In the genomic region with DNA sequence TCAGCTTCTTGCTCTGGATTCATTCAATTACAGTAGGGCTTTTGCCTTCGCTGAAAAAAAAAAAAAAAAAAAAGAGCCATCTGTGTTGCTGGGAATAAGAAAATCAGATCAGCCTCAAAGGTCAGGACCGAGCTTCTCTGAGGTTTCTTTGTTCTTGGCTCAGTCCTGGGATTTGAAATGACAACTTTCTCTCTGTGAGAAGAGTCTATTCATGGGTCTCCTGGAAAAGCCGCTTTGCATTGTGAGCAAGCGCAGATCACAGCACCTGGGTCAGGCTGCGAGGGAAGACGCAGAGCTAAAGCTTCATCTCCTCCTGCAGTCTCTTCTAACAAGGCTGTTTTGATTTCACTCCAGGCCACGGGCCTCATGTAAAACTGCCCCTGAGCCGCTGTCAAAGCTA, we compare ENCODE assay signal across 8 mouse cellular contexts.
DNase-seq lines count a peak whose midpoint lies in the region; ATAC-seq and TF ChIP-seq lines count a peak whose summit lies in the region.
"Had no signal": no experiment of that assay in that cellular context is flagged by ENCODE, and none has a peak within 500 bp of the region (broad histone marks: within the 10 kb centered on the region; RNA-seq: fewer than 3 reads in every experiment).

No protein-coding gene starts in this region.

- no peak overlapping the region for H3K9ac ChIP-seq in ES-E14 (ENCODE audit: insufficient read depth, low read depth, low read length, poor library complexity, severe bottlenecking)
- no peak overlapping the region for H3K9ac ChIP-seq in forebrain, embryonic 12.5 days
- H3K9ac ChIP-seq: lung, embryonic 15.5 days had no signal

- in situ Hi-C loops in ES-E14 (cut with MboI; ENCODE audit: low sequenced_read_pairs in 2 of 2, unreplicated experiment in 2 of 2) = no loop called here

- DNase-seq in ES-E14 (ENCODE audit: low read depth, low spot score) (no peak), ZHBTc4 (ENCODE audit: low read depth, low spot score) (peak; percentile 6)
- DNase-seq in mesoderm, embryonic 11.5 days (ENCODE audit: low read depth, low spot score) = peak; percentile 41
- DNase-seq in adrenal gland, adult 18-20 months (ENCODE audit: low spot score in 2 of 2) = no peak
- DNase-seq in yolk sac, embryonic 10.5 days (ENCODE audit: low spot score) = no peak
- DNase-seq in thymus, postnatal 4 days = no peak

- no peaks in the 10 kb centered on the region for H3K27me3 ChIP-seq in forebrain, embryonic 12.5 days
- H3K27me3 ChIP-seq: lung, embryonic 15.5 days had no signal

- WGBS in forebrain, embryonic 12.5 days = 18% methylated on average over 8 of the region's 8 CpGs

- H3K4me2 ChIP-seq in forebrain, embryonic 12.5 days = peak overlapping the region; percentile 24
- H3K4me2 ChIP-seq: lung, embryonic 15.5 days had no signal

- no peak overlapping the region for H3K4me3 ChIP-seq in ES-E14 (ENCODE audit: insufficient read depth in 1 of 2, low read depth in 1 of 2, low read length in 2 of 2, poor library complexity in 1 of 2, severe bottlenecking in 1 of 2)
- no peak overlapping the region for H3K4me3 ChIP-seq in forebrain, embryonic 12.5 days (replicated peaks)
- H3K4me3 ChIP-seq: lung, embryonic 15.5 days had no signal

- no peaks in the 10 kb centered on the region for H3K9me3 ChIP-seq in ES-E14 (ENCODE audit: control insufficient read depth, insufficient read depth, low read depth, low read length)
- H3K9me3 ChIP-seq in forebrain, embryonic 12.5 days = no peaks in the 10 kb centered on the region
- H3K9me3 ChIP-seq: lung, embryonic 15.5 days had no signal

- no peaks in the 10 kb centered on the region for H3K36me3 ChIP-seq in ES-E14 (ENCODE audit: control insufficient read depth, insufficient read depth, low read length, poor library complexity, severe bottlenecking)
- H3K36me3 ChIP-seq in forebrain, embryonic 12.5 days (replicated peaks) = no peaks in the 10 kb centered on the region
- H3K36me3 ChIP-seq: lung, embryonic 15.5 days had no signal

- peak; percentile 70 for ATAC-seq in forebrain, embryonic 12.5 days (ENCODE audit: low FRiP score)

- no peak overlapping the region for H3K27ac ChIP-seq in ES-E14 (ENCODE audit: insufficient read depth, low read depth, low read length, poor library complexity, severe bottlenecking)
- no peak overlapping the region for H3K27ac ChIP-seq in forebrain, embryonic 12.5 days
- H3K27ac ChIP-seq: lung, embryonic 15.5 days had no signal

- H3K4me1 ChIP-seq in ES-E14 (ENCODE audit: control insufficient read depth in 2 of 2, insufficient read depth in 2 of 2, low read length in 2 of 2, poor library complexity in 1 of 2) = no peaks in the 10 kb centered on the region
- no peaks in the 10 kb centered on the region for H3K4me1 ChIP-seq in forebrain, embryonic 12.5 days
- H3K4me1 ChIP-seq: lung, embryonic 15.5 days had no signal

TF ChIP-seq in ES-E14, 5 proteins besides CTCF, POLR2A, EP300 and RAD21:
- TF ChIP-seq MAFK (IDR thresholded peaks at IDR 0.05; ENCODE audit: insufficient read depth, low read depth, low read length) = no peak
- TF ChIP-seq CHD2 (IDR thresholded peaks at IDR 0.05; ENCODE audit: low read depth, low read length) = no peak
- no peak for TF ChIP-seq ZC3H11A (IDR thresholded peaks at IDR 0.05; ENCODE audit: borderline replicate concordance, low read depth, low read length)
- TF ChIP-seq HCFC1 (IDR thresholded peaks at IDR 0.05; ENCODE audit: borderline replicate concordance, insufficient read depth, low read length) = no peak
- peak; percentile 46; the same call in 1 of the 2 replicates for TF ChIP-seq ZNF384 (IDR thresholded peaks at IDR 0.05; ENCODE audit: low read depth, low read length)

Comparison
In these comparisons a context has a peak if more than half of its experiments do, and no peak if none do; other contexts are left out.
1. DNase-seq: peak in ZHBTc4 (single experiment) and mesoderm, embryonic 11.5 days (single experiment); none in ES-E14 (single experiment), adrenal gland, adult 18-20 months (0 of 2), yolk sac, embryonic 10.5 days (single experiment) and thymus, postnatal 4 days (single experiment).